8 mouse cellular contexts compared by ENCODE assay signal in genomic region chr16:32660095-32660494, GRCm38 (mm10). TPM values are rescaled to one million over a fixed set of nuclear protein-coding genes. Genes with fewer than 3 reads are reported as not detected.
A peak's percentile ranks its signal among the peaks of the same experiment; 100 is the strongest.
DNase-seq lines count a peak whose midpoint lies in the region; ATAC-seq and TF ChIP-seq lines count a peak whose summit lies in the region.

No protein-coding gene starts in this region.

- WGBS in heart, embryonic 14.5 days, result 56% methylated on average over 1 of the region's 1 CpGs
- WGBS in forebrain, embryonic 16.5 days, result 30% methylated on average over 1 of the region's 1 CpGs
- WGBS in midbrain, embryonic 14.5 days, result 32% methylated on average over 1 of the region's 1 CpGs

- H3K27ac ChIP-seq in heart, embryonic 14.5 days (replicated peaks in 1 of 2; ENCODE audit: control insufficient read depth in 1 of 2, insufficient read depth in 1 of 2, low read depth in 2 of 2, low read length in 2 of 2), result peak overlapping the region; percentile 33 to 73
- H3K27ac ChIP-seq in forebrain, embryonic 16.5 days (ENCODE audit: low read length), result peak overlapping the region; percentile 88
- peak overlapping the region; percentile 76; the same call in 1 of the 2 replicates for H3K27ac ChIP-seq in midbrain, embryonic 14.5 days (replicated peaks; ENCODE audit: low read depth, low read length)

- TF ChIP-seq CTCF in E14TG2a.4 (conservative IDR thresholded peaks at IDR 0.05; ENCODE audit: low read length), result no peak

- H3K9me3 ChIP-seq in heart, embryonic 14.5 days (ENCODE audit: control insufficient read depth, low read length), result no peaks in the 10 kb centered on the region
- H3K9me3 ChIP-seq in E14TG2a.4 (ENCODE audit: low read length), result no peaks in the 10 kb centered on the region
- H3K9me3 ChIP-seq in forebrain, embryonic 16.5 days (ENCODE audit: control insufficient read depth, low read length), result no peaks in the 10 kb centered on the region
- H3K9me3 ChIP-seq in midbrain, embryonic 14.5 days (ENCODE audit: control insufficient read depth, low read length), result no peaks in the 10 kb centered on the region

- H3K4me2 ChIP-seq in heart, embryonic 14.5 days (ENCODE audit: low read length), result peak overlapping the region; percentile 57; the same call in 1 of the 2 replicates
- no peak overlapping the region for H3K4me2 ChIP-seq in forebrain, embryonic 16.5 days (ENCODE audit: low read length)
- no peak overlapping the region; the same call in 1 of the 2 replicates for H3K4me2 ChIP-seq in midbrain, embryonic 14.5 days (ENCODE audit: low read length)

- H3K4me3 ChIP-seq in heart, embryonic 14.5 days (ENCODE audit: control insufficient read depth in 1 of 2, insufficient read depth in 1 of 2, low read depth in 1 of 2, low read length in 2 of 2), result no peak overlapping the region
- peak overlapping the region; percentile 26 for H3K4me3 ChIP-seq in E14TG2a.4 (replicated peaks; ENCODE audit: low read length)
- no peak overlapping the region for H3K4me3 ChIP-seq in forebrain, embryonic 16.5 days (replicated peaks; ENCODE audit: low read length)
- no peak overlapping the region for H3K4me3 ChIP-seq in midbrain, embryonic 14.5 days (replicated peaks; ENCODE audit: low read depth, low read length)

- DNase-seq in heart, postnatal 10 days, result no peak
- no peak for DNase-seq in midbrain, embryonic 14.5 days
- no peak for DNase-seq in frontal cortex, adult 2 months (ENCODE audit: extremely low spot score in 1 of 2, low spot score in 1 of 2)
- no peak for DNase-seq in embryo, embryonic 11 days
- DNase-seq in layer of hippocampus, postnatal 14 days (ENCODE audit: low spot score in 2 of 2), result no peak

- no peak overlapping the region; the same call in 1 of the 2 replicates for H3K9ac ChIP-seq in heart, embryonic 14.5 days (ENCODE audit: low read length)
- no peak overlapping the region for H3K9ac ChIP-seq in forebrain, embryonic 16.5 days (replicated peaks; ENCODE audit: low read depth, low read length)
- H3K9ac ChIP-seq in midbrain, embryonic 14.5 days (replicated peaks; ENCODE audit: low read length), result 0 out of 2 replicates have a peak overlapping the region, but pooled peaks have one; percentile 9

- peaks cover 4% of the 10 kb centered on the region; the same call in 1 of the 2 replicates for H3K36me3 ChIP-seq in heart, embryonic 14.5 days (ENCODE audit: control insufficient read depth, insufficient read depth, low read length)
- H3K36me3 ChIP-seq in E14TG2a.4 (ENCODE audit: insufficient read depth, low read length), result peaks cover 42% of the 10 kb centered on the region
- H3K36me3 ChIP-seq in forebrain, embryonic 16.5 days (ENCODE audit: control insufficient read depth, insufficient read depth), result no peaks in the 10 kb centered on the region
- no peaks in the 10 kb centered on the region for H3K36me3 ChIP-seq in midbrain, embryonic 14.5 days (ENCODE audit: control insufficient read depth, insufficient read depth, low read length)

- H3K27me3 ChIP-seq in heart, embryonic 14.5 days (ENCODE audit: control insufficient read depth, insufficient read depth, low read length), result no peaks in the 10 kb centered on the region
- H3K27me3 ChIP-seq in E14TG2a.4 (ENCODE audit: insufficient read depth, low read length), result no peaks in the 10 kb centered on the region
- H3K27me3 ChIP-seq in forebrain, embryonic 16.5 days (replicated peaks; ENCODE audit: control insufficient read depth, insufficient read depth, low read length), result no peaks in the 10 kb centered on the region
- no peaks in the 10 kb centered on the region for H3K27me3 ChIP-seq in midbrain, embryonic 14.5 days (ENCODE audit: control insufficient read depth, insufficient read depth, low read length)

- intact Hi-C loops in heart, postnatal 10 days (cut with DNase I), result no loop called here

- no peak for ATAC-seq in heart, embryonic 14.5 days (ENCODE audit: insufficient number of reproducible peaks, insufficient read depth, low FRiP score, low read depth)
- ATAC-seq in forebrain, embryonic 16.5 days, result no peak
- ATAC-seq in midbrain, embryonic 14.5 days (ENCODE audit: low FRiP score, low TSS enrichment), result no peak

- peaks cover 49 to 75% of the 10 kb centered on the region in 2 experiments for H3K4me1 ChIP-seq in heart, embryonic 14.5 days (ENCODE audit: control insufficient read depth in 2 of 2, insufficient read depth in 2 of 2, low read length in 2 of 2)
- H3K4me1 ChIP-seq in E14TG2a.4 (replicated peaks; ENCODE audit: low read depth, low read length), result peaks cover 99% of the 10 kb centered on the region
- peaks cover 61% of the 10 kb centered on the region for H3K4me1 ChIP-seq in forebrain, embryonic 16.5 days (replicated peaks; ENCODE audit: control insufficient read depth, insufficient read depth, low read length)
- peaks cover 46% of the 10 kb centered on the region for H3K4me1 ChIP-seq in midbrain, embryonic 14.5 days (ENCODE audit: control insufficient read depth, insufficient read depth, low read length)

RNA-seq across cellular contexts. Expression of gene Tnk2, which starts 16.4 kb away (rescaled TPM):
- 6.7 and 7.3 TPM in 2 replicates for polyA plus RNA-seq in heart, embryonic 14.5 days (2014; fragmentation: Nextera tagmentation; extraction: Ambion mirVana)
- 10 to 100 TPM; 39.0 to 41.3 TPM for total RNA-seq in heart, postnatal 10 days (2021)
- polyA plus RNA-seq in forebrain, embryonic 16.5 days (2015; fragmentation: Nextera tagmentation; extraction: Ambion mirVana), result 15.0 and 21.9 TPM in 2 replicates
- 15.5 and 17.6 TPM in 2 replicates for polyA plus RNA-seq in midbrain, embryonic 14.5 days (2014; fragmentation: Nextera tagmentation; extraction: Ambion mirVana)
- 175 and 204 TPM in 2 replicates for polyA plus RNA-seq in frontal cortex, adult 2 months (2012; rRNA removed)
- total RNA-seq in layer of hippocampus, postnatal 14 days (2021), result 100 to 1,000 TPM; 120 to 124 TPM

RNA-seq across cellular contexts. Expression of gene Tfrc, which starts 51.4 kb away (rescaled TPM):
- 48.6 and 57.2 TPM in 2 replicates for polyA plus RNA-seq in heart, embryonic 14.5 days (2014; fragmentation: Nextera tagmentation; extraction: Ambion mirVana)
- 100 to 1,000 TPM; 180 to 317 TPM for total RNA-seq in heart, postnatal 10 days (2021)
- polyA plus RNA-seq in forebrain, embryonic 16.5 days (2015; fragmentation: Nextera tagmentation; extraction: Ambion mirVana), result 33.7 and 37.5 TPM in 2 replicates
- 31.8 and 69.8 TPM in 2 replicates for polyA plus RNA-seq in midbrain, embryonic 14.5 days (2014; fragmentation: Nextera tagmentation; extraction: Ambion mirVana)
- 86.9 and 96.3 TPM in 2 replicates for polyA plus RNA-seq in frontal cortex, adult 2 months (2012; rRNA removed)
- 100 to 1,000 TPM in 1 of 2 experiments, 10 to 100 TPM in 1; 83.5 to 111 TPM for total RNA-seq in layer of hippocampus, postnatal 14 days (2021)
